Mouse (Mus musculus) heart, embryonic 13.5 days (tissue): ENCODE data around the gene Gm29776. TPM values are rescaled to one million over a fixed set of nuclear protein-coding genes. Genes with fewer than 3 reads are reported as not detected.

Source experiments
- ATAC-seq: fragments of 200-750 bp; cut with Nextera tagmentation; 2 replicates; pipeline ENCODE4 v1.8.0; 2017; ENCODE audit warnings: moderate TSS enrichment; ENCODE audit not compliant: insufficient number of reproducible peaks, low FRiP score, low TSS enrichment; ENCODE audit errors: extremely low read depth
- H3K27ac ChIP-seq: fragments of 300-500 bp; sonication (generic); replicated peaks from 2 replicates; pipeline ENCODE4 v1.5.1; 2015; ENCODE audit warnings: moderate library complexity, mild to moderate bottlenecking, inconsistent platforms
- H3K27me3 ChIP-seq: fragments of 300-500 bp; sonication (generic); replicated peaks from 2 replicates; pipeline ENCODE4 v1.6.1; 2015; ENCODE audit warnings: mild to moderate bottlenecking, inconsistent platforms
- H3K36me3 ChIP-seq: fragments of 300-500 bp; sonication (generic); 2 replicates; pipeline ENCODE4 v1.6.1; 2015; ENCODE audit warnings: mild to moderate bottlenecking, inconsistent platforms
- H3K4me1 ChIP-seq: fragments of 300-500 bp; sonication (generic); 2 replicates; pipeline ENCODE4 v1.6.1; 2015; ENCODE audit warnings: inconsistent platforms
- H3K4me2 ChIP-seq: fragments of 300-500 bp; sonication (generic); 2 replicates; pipeline ENCODE4 v1.6.1; 2015; ENCODE audit warnings: inconsistent platforms, mild to moderate bottlenecking, moderate library complexity
- H3K4me3 ChIP-seq: fragments of 300-500 bp; sonication (generic); 2 replicates; pipeline ENCODE4 v1.5.1; 2015; ENCODE audit warnings: moderate library complexity, mild to moderate bottlenecking, inconsistent platforms
- H3K9ac ChIP-seq: fragments of 300-500 bp; sonication (generic); 2 replicates; pipeline ENCODE4 v1.6.1; 2015; ENCODE audit warnings: inconsistent platforms, mild to moderate bottlenecking, moderate library complexity
- H3K9me3 ChIP-seq: fragments of 300-500 bp; sonication (generic); 2 replicates; pipeline ENCODE4 v1.6.1; 2016; ENCODE audit warnings: inconsistent platforms
- WGBS: fragments of 180-500 bp; shearing (Covaris S2); methylation state at CpG from one replicate; pipeline ENCODE4 v1.1.7; 2015; ENCODE audit warnings: mixed read lengths; 5-methylcytosine and 5-hydroxymethylcytosine counted together
- polyA plus RNA-seq: library from polyadenylated mRNA; unstranded; fragments of >200 nt; fragmentation: Nextera tagmentation; extraction: Ambion mirVana; gene quantifications from 2 replicates; pipeline ENCODE4 v1.2.1, GENCODE M21; 2015

Gene Gm29776
- polyA plus RNA-seq: 0.16 and 0.18 TPM in 2 replicates

DNA sequence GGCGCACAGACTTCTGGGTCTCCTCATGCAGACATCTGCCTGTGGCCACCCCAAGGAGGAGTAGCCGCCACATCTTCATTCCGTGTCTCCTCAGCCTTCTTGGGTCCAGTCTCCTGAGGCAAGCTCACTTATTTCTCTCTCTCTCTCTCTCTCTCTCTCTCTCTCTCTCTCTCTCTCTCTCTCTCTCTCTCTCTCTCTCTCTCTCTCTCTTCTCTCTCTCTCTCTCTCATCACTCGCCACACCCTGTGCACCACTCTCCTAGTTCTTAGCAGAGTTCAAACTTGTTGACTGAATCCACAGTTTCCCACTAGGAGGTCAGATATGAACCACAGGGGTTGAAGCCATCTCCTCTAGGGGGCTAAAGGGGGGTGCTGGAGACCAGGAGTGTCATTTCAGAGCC is at the start of gene Gm29776:
TSS of gene Gm29776 (minus strand) at position 101 of the 400 bp plus-strand sequence.
- Histone ChIP-seq H3K4me1 (peaks cover 8% of the 10 kb centered on the region), H3K9ac (0 out of 2 replicates have a peak within 1 kb of the TSS, but pooled peaks have one; percentile 14), H3K9me3 (no peaks in the 10 kb centered on the region), H3K27me3 (peaks cover 25% of the 10 kb centered on the region; the same call in 1 of the 2 replicates), H3K36me3 (peaks cover 3% of the 10 kb centered on the region; the same call in 1 of the 2 replicates), H3K4me2 (no peak within 1 kb of the TSS), H3K4me3 (no peak within 1 kb of the TSS), H3K27ac (no peak within 1 kb of the TSS)
- WGBS: 62% methylated on average over 4 of the region's 4 CpGs
- ATAC-seq: no peak

DNA sequence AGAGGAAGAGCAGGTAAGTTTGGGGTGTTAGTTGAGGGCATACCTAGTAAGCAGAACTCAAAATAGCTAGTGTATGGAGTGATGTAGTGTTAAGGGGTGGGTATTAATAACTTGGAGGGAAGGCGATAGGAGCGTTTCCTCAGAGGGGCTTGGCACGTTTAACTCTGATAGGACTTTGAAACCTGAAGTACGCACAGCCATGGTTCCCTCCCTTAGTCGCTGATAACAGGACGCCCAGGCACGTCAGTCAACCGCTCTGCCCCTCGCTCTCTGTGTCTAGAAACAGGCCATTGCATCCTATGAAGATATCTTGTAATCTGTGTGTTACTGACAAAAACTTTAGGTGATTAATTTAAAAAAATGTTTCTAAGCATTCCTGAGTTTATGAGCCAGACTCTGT is 47.4 kb upstream of the Gm29776 start:
- H3K4me2 ChIP-seq: no peak overlapping the region
- no peaks in the 10 kb centered on the region for H3K27me3 ChIP-seq
- H3K9ac ChIP-seq: no peak overlapping the region
- no peaks in the 10 kb centered on the region for H3K9me3 ChIP-seq
- H3K4me1 ChIP-seq: peaks cover 39% of the 10 kb centered on the region
- WGBS: 36% methylated on average over 9 of the region's 9 CpGs
- H3K27ac ChIP-seq: no peak overlapping the region
- no peaks in the 10 kb centered on the region for H3K36me3 ChIP-seq
- no peak overlapping the region for H3K4me3 ChIP-seq
- ATAC-seq: no peak

GRCm38 (mm10) chr14:54744473-54744872 is 45.8 kb upstream of the Gm29776 start:
- Histone ChIP-seq H3K27ac (no peak overlapping the region), H3K9ac (no peak overlapping the region), H3K9me3 (no peaks in the 10 kb centered on the region), H3K4me1 (peaks cover 36% of the 10 kb centered on the region), H3K27me3 (no peaks in the 10 kb centered on the region), H3K36me3 (no peaks in the 10 kb centered on the region), H3K4me3 (no peak overlapping the region), H3K4me2 (no peak overlapping the region)
- ATAC-seq: no peak
- 31% methylated on average over 8 of the region's 8 CpGs for WGBS

- H3K4me2 ChIP-seq: no peak overlapping the region
- no peaks in the 10 kb centered on the region for H3K36me3 ChIP-seq
Observed at GRCm38 (mm10) chr14:54742375-54742774, 43.7 kb upstream of the Gm29776 start.

DNA sequence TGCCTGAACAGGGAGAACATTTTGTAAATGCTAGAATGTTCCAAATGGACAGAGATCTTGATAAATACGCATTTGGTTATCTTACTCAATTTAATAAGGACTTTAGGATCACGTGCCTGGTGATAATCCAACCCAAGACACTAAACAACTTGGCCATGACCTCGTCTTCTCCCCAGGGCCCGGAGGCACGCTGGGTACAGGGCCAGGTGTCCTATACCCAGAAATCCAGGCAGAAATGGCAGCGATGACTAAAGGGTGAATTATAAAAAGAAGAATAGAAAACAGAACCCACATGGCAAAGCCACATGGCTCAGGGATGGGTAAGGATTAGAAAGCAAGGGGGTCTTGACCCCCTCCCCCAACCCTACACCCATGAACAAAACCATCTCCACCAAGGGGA is 43.1 kb upstream of the Gm29776 start:
- no peak for ATAC-seq
- no peak overlapping the region for H3K27ac ChIP-seq
- no peaks in the 10 kb centered on the region for H3K27me3 ChIP-seq
- no peak overlapping the region for H3K4me2 ChIP-seq
- H3K4me3 ChIP-seq: no peak overlapping the region
- H3K4me1 ChIP-seq: peaks cover 40% of the 10 kb centered on the region
- WGBS: 76% methylated on average over 6 of the region's 6 CpGs
- no peak overlapping the region for H3K9ac ChIP-seq
- H3K36me3 ChIP-seq: no peaks in the 10 kb centered on the region
- no peaks in the 10 kb centered on the region for H3K9me3 ChIP-seq

More at GRCm38 (mm10) chr14:54742375-54742774, 43.7 kb upstream of the Gm29776 start:
- H3K4me3 ChIP-seq: no peak overlapping the region
- no peak for ATAC-seq
- no peaks in the 10 kb centered on the region for H3K9me3 ChIP-seq
- H3K27ac ChIP-seq: no peak overlapping the region
- peaks cover 34% of the 10 kb centered on the region for H3K4me1 ChIP-seq
- WGBS: 63% methylated on average over 2 of the region's 2 CpGs
- no peaks in the 10 kb centered on the region for H3K27me3 ChIP-seq
- H3K9ac ChIP-seq: 0 out of 2 replicates have a peak overlapping the region, but pooled peaks have one; percentile 15

- no peaks in the 10 kb centered on the region for H3K9me3 ChIP-seq
- 72% methylated on average over 10 of the region's 10 CpGs for WGBS
- no peak overlapping the region for H3K4me2 ChIP-seq
- no peak overlapping the region for H3K9ac ChIP-seq
- H3K27me3 ChIP-seq: no peaks in the 10 kb centered on the region
- no peaks in the 10 kb centered on the region for H3K36me3 ChIP-seq
- H3K27ac ChIP-seq: no peak overlapping the region
- ATAC-seq: no peak
- H3K4me1 ChIP-seq: peaks cover 34% of the 10 kb centered on the region
- H3K4me3 ChIP-seq: no peak overlapping the region
Observed at GRCm38 (mm10) chr14:54737634-54738033, 39.0 kb upstream of the Gm29776 start.

DNA sequence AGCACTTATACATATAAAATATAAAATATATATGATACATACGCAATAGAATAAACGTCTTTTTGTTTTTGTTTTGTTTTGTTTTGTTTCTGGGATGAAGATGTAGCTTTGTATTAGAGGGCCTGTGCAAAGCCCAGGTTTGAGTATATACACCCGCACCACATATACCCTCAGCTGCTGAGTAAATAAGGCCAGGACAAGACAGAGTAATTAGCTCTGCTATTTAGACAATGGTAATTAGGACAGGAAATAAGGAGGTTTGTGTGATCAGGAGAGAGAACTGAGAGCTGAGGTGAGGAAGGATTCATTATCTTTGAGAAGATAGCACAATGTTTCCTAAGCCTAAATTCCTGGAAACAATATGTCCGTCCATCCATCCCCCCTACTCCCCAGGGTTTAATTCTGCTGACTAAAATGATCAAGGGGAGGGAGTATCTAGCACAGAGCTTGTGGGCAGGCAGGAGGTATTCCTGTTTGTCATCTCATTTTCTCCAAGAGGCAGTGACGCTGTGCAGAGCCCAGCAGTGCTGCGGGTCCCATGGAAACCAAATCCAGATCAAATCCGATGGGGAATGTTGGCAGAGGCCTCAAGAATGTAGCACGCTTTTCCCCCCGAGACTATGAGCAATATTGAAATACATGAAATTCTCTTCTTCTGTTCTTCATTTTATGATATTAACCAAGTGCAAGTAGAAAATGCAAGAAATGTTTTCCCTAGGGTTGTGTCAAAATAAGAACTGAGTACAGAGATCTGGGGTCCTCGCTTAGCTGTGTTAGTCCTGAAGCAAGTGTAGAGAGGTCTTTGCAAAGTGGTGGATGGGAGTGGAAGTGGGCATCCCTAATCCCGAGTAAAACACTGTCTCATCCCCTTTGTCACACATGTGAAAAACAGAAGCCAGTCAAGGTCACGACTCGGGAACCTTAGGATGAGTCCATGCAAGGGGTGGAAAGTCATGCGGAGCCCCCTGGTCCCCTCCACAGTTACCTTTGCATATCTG is 38.2 kb upstream of the Gm29776 start:
- no peaks in the 10 kb centered on the region for H3K9me3 ChIP-seq
- no peak overlapping the region for H3K4me3 ChIP-seq
- 46% methylated on average over 14 of the region's 14 CpGs for WGBS
- no peaks in the 10 kb centered on the region for H3K27me3 ChIP-seq
- H3K36me3 ChIP-seq: no peaks in the 10 kb centered on the region
- peaks cover 26% of the 10 kb centered on the region for H3K4me1 ChIP-seq
- H3K27ac ChIP-seq: no peak overlapping the region
- H3K9ac ChIP-seq: 0 out of 2 replicates have a peak overlapping the region, but pooled peaks have one; percentile 19
- no peak; the same call in 1 of the 2 replicates for ATAC-seq
- H3K4me2 ChIP-seq: no peak overlapping the region

GRCm38 (mm10) chr14:54735221-54735620 is 36.6 kb upstream of the Gm29776 start:
- H3K9me3 ChIP-seq: no peaks in the 10 kb centered on the region
- no peak overlapping the region for H3K4me3 ChIP-seq
- 37% methylated on average over 4 of the region's 4 CpGs for WGBS
- H3K36me3 ChIP-seq: no peaks in the 10 kb centered on the region
- H3K27me3 ChIP-seq: no peaks in the 10 kb centered on the region
- no peak for ATAC-seq
- H3K27ac ChIP-seq: no peak overlapping the region
- no peak overlapping the region for H3K4me2 ChIP-seq
- H3K9ac ChIP-seq: no peak overlapping the region
- peaks cover 24% of the 10 kb centered on the region for H3K4me1 ChIP-seq

DNA sequence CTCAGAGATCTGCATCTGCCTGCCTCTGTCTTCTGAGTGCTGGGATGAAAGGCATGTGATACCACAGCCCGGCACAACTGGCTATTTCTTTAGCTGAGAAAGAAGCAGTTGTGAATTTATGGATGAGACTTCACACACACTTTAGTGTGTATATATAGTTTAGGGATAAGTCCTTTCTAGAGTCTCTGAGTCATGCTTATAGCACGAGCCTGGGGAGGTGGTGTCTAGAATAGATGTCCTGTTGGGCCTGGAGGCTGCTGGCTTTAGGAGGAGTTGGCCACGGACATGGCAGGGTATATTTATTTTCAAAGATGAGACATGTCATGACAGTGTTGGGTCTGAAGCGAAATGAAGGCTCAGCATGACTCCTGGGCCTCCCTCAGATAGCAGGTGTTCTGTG is 35.4 kb upstream of the Gm29776 start:
- no peaks in the 10 kb centered on the region for H3K36me3 ChIP-seq

GRCm38 (mm10) chr14:54732206-54732605 is 33.6 kb upstream of the Gm29776 start:
- ATAC-seq: no peak
- Histone ChIP-seq H3K9ac (no peak overlapping the region), H3K27me3 (no peaks in the 10 kb centered on the region), H3K4me1 (peaks cover 20% of the 10 kb centered on the region), H3K4me3 (no peak overlapping the region), H3K9me3 (no peaks in the 10 kb centered on the region), H3K27ac (no peak overlapping the region), H3K36me3 (no peaks in the 10 kb centered on the region), H3K4me2 (no peak overlapping the region)
- 88% methylated on average over 8 of the region's 8 CpGs for WGBS

More for the DNA sequence above, 35.4 kb upstream of the Gm29776 start:
- WGBS: 58% methylated on average over 4 of the region's 4 CpGs
- Histone ChIP-seq H3K4me1 (peaks cover 24% of the 10 kb centered on the region), H3K27me3 (no peaks in the 10 kb centered on the region), H3K9me3 (no peaks in the 10 kb centered on the region), H3K27ac (no peak overlapping the region), H3K4me3 (no peak overlapping the region), H3K4me2 (no peak overlapping the region), H3K9ac (no peak overlapping the region)
- no peak for ATAC-seq

- Histone ChIP-seq H3K27ac (no peak overlapping the region), H3K36me3 (no peaks in the 10 kb centered on the region), H3K27me3 (no peaks in the 10 kb centered on the region), H3K4me3 (no peak overlapping the region), H3K9me3 (no peaks in the 10 kb centered on the region), H3K4me1 (peaks cover 4% of the 10 kb centered on the region), H3K4me2 (no peak overlapping the region), H3K9ac (no peak overlapping the region)
- no peak for ATAC-seq
- WGBS: 83% methylated on average over 6 of the region's 6 CpGs
Observed at GRCm38 (mm10) chr14:54730305-54730704, 31.7 kb upstream of the Gm29776 start.
